Mouse (Mus musculus): Measurements from ENCODE around the gene Mrpl3.
"Not testable (repeated sequence)": the region's sequence is repeated elsewhere in the genome, so short reads cannot be mapped to it uniquely, and the experiment has no call there.

The Mrpl3 gene

GRCm38 (mm10) chr9:105053147-105053557, at the start of gene Mrpl3:
Gene Mrpl3, plus strand, starts transcription at chr9:105053239.
- DNase-seq (ENCODE audit: low spot score): peak; percentile 55

DNA sequence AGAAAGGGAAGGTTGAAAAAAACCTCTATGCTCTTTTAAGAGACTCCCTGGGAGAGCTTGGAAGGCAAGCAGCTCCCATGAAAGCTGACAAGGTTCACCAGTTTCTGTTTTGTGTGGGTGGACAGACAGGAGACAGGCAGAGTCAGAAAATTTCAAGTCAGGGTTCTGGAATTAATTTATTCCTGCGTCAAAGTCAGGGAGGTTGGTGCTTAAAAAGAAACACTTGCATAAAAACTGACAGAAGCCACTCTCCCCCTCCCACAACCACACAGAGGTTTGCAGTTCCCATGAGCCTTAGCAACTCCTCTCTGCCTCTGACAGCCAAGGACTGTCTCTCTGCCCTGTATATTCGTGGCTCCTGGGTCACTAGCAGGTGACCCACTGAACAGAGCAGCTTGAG, 42.3 kb upstream of the Mrpl3 start:
- no peak for DNase-seq (ENCODE audit: low spot score)

GRCm38 (mm10) chr9:105018186-105018585, 34.9 kb upstream of the Mrpl3 start:
- no peak for DNase-seq (ENCODE audit: low spot score)

DNA sequence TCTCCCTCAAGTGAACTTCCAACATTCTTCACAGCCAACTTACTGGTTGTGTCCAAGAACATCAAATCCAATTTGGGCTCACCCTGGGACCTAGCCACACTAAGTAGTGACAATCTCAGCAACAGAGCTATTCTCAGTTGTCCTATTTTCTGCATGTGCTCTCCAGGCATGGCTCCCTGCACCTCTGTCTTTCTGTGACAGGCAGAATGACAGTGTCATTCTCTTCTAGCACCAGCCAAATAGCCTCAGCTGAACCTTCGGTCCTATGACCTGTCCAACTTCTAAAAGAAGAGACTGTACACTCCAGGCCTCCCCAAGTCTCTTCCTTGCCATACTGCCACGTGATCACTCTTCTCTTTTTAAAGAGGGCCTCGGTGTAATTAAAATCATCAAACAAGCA, 24.7 kb upstream of the Mrpl3 start:
- no peak for DNase-seq (ENCODE audit: low spot score)

DNA sequence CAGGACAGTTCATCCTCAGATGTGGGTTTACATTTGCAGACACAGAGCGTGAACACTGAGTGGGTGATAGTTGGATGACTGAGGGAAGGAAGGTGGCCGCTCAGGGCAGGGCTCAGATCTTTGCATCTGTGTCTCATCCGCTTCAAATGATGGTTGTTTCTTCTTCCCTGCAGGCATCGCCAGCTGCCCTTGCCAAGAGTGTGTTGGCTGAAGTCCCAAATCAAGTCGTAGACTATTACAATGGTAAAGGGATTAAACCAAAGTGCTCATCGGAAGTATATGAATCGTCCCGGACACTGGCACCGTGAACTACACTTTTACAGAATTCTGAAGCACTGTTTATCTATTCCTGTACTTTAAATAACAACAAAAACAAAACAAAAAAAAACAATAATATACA, 20.5 kb upstream of the Mrpl3 start:
- no peak for DNase-seq (ENCODE audit: low spot score)

DNA sequence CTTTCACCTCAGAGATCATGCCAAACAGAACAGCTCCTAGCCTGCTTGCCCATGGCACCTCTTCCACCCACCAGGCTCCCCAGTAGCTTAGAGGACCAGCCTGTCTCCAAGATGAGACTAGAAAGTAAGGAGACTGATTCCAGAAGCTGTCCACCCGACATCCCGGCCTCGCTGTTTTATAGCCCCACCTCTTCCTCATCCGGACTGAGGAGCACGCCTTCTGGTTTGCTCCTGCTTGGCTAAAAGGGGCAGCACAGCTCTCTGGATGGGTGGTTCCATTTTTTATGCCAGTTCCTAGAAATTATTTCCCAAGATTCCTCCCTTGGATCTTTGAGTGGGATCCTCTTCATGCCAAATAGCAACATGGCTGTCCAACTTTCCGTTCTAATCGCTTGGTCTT, 19.4 kb upstream of the Mrpl3 start:
- DNase-seq (ENCODE audit: low spot score): no peak

GRCm38 (mm10) chr9:105037847-105038246, 15.2 kb upstream of the Mrpl3 start:
- no peak for DNase-seq (ENCODE audit: low spot score)

GRCm38 (mm10) chr9:105046014-105046413, 7.0 kb upstream of the Mrpl3 start:
- DNase-seq (ENCODE audit: low spot score): no peak

DNA sequence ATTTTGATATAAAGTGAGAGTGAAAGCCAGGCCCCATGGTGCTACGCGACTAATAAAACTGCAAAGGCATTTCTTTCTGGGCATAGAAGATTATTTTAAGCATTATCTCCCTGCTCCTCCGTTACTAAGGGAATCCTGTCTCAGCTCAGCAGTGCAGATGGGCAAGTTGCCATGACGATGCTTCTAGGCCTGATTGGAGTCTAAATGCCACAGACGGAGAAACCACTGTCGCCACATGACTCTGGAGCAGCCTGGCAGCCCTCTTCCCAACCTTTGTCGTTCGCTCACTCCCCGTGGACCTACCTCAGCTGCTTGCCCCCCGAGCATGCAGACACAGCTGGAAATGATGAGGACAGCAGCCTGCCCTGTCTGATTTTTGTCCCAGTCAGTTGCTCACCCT, 4.7 kb upstream of the Mrpl3 start:
- no peak for DNase-seq (ENCODE audit: low spot score)

- DNase-seq (ENCODE audit: low spot score): no peak
These were observed 3.4 kb upstream of the Mrpl3 start for GRCm38 (mm10) chr9:105049636-105050035.

DNA sequence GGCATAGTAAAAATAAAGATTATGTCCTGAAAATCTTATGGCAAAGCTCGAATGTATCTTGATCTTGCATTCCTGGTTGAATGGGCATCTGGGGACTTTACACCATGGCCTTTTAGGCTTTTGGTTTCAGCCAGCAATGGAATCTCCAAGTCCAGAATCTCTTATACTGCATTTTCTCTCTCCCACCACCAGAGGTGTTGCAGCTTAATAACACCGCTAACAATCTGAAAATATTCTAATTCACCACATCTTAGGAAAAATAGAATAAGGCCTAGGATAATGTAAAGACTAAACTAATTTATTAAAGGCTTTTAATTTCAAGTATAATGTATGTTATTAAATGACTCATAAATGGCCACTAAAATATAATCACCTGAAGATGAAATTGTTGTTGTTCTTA, 2.8 kb upstream of the Mrpl3 start:
- no peak for DNase-seq (ENCODE audit: low spot score)

DNA sequence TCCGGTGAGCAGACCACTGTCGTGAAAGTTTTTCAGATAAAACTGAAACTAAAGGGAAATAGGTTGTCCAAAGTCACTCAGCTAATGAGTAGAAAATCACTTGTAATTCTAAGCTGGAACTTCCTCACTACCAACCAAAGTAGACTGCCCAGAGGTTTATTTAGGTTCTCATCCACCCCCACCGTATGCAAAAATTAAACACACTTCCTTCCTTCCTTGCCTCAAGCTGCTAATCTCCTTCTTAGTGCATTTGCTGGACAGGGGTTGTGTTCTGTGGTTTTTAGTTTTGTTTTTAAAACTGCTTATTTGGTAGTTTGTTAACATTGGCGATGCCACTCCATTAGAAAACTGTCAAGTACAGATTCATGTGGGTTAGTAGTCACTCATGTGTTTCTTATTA, 773 bp downstream of the Mrpl3 start:
- no peak for DNase-seq (ENCODE audit: low spot score)

- DNase-seq (ENCODE audit: low spot score): no peak
These were observed 16.1 kb downstream of the Mrpl3 start for GRCm38 (mm10) chr9:105069106-105069505.

DNA sequence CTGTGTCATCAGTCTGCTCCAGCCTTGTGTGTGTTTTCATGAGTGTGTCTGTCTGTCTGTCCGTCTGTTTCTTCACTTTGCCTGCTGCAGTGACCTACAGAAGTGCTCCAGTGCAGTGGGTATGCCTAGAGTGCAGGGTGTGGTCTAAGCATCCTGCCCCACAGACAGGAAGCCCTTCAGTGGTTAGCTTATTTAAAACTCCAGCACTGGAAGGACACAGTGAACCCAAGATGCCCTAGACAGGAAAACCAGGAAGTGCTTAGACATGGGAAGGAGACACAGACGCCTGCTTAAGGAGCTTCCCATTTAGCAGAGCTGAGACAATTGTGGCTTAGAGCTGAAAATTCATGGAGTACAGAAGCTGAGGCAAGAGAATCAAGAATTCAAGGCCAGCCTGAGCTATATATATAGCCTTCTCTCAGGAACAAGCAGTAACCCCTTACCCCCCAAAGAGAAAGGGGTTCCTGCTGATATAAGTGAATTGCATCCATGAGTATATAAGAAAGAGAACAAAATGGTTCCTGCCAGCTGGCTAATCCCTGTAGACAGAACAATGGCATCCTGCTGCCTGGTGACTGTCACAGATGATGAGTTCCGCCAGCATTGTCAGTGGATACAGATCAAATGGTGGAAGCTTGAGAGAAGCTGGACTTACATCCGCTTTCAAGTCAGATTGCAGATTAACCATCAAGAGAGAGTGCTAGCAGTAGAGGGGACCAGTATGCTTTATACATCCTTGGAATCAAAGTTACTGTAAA, 20.1 kb downstream of the Mrpl3 start:
- no peak for DNase-seq (ENCODE audit: low spot score)

DNA sequence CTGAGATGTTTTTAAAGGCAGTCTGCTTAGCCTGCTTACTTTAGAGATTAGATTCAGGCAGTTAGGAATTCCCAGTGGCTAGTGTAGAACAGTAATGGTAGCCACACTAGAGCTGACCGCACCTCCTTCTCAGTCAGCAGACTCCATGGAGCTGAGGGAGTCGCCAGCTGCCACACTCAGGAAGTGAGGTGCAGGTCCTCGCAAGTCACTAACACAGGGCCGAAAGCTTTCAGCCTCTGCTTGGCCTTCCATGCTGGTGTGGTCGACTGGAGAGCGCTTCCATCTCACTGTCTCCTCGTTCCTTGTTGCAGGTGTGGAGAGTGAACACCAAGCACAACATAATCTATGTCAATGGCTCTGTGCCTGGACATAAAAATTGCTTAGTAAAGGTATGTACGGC, 21.8 kb downstream of the Mrpl3 start:
- no peak for DNase-seq (ENCODE audit: low spot score)

GRCm38 (mm10) chr9:105076756-105077424, 23.9 kb downstream of the Mrpl3 start:
- no peak for DNase-seq (ENCODE audit: low spot score)

DNA sequence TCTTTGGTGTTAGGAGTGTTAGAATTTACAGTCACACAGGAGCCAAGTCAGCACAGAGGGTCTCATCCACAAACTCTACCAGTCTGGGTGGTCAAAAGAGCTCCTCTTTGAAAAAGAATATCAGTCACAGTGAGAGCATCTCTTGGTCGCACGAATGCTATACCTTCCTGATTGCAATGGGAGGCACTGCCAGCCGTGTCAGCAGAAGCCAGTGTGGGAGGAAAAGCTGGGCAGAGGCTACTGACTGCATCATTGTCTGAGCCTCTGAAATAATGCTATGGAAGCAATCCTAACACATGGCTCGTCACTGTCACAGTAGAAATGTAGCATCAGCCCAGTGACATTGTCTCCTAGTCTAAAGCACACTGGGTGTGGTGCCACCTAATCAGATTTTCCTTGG, 25.4 kb downstream of the Mrpl3 start:
- no peak for DNase-seq (ENCODE audit: low spot score)

DNA sequence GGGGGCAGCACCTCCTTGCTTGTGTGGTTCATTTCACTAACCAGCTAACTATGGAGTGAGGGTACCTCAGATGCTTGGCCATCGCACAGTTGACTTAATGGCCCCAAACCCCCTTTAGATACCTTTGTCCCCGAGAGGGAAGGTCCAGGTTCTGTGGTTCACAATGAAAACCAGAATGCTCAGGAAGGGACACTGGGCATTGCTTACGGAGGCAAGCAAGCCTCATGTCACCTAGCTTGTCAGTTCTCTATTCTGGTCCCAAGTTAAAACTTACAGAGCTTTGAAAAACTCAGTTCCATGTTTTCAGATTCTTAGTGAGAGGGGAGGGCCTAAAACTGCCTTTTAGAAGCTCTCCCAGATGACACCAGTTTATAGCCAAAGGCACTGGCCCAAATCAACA, 27.2 kb downstream of the Mrpl3 start:
- DNase-seq (ENCODE audit: low spot score): no peak

DNA sequence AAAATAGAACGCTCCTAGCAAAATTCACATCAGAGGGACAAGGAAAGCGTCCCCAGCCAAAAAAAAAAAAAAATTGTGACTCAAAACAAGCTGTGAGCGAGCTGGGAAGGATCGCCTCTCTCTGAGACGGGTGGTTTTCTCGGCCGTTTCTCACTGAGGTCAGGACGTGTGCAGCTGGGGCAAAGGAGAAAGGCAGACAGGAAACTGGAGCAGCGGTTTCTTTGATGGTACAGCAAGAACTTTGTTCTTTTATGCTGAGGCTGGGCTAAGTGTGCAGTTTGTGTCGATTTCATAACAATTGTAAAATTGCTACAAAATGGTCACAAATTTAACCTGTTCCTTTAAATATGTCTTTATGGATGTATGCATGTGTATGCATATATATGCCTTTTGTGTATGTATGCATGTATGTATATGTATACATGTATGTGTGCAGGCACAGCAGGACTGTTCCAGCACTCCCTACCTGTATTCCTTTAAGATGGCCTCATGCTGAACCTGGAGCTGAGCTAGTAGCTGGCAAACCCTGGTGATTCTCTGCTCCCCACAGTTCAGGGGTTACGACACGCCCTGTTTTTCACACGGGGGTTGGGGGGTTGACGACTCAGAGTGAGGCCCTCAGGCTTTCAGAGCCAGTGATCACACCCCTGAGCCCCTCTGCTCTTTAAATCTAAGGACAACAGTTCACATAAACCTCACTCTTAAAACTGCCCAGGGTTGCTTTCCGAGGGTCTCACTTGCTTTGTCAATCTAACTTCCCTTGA, 48.0 kb downstream of the Mrpl3 start:
- DNase-seq (ENCODE audit: low spot score): no peak

DNA sequence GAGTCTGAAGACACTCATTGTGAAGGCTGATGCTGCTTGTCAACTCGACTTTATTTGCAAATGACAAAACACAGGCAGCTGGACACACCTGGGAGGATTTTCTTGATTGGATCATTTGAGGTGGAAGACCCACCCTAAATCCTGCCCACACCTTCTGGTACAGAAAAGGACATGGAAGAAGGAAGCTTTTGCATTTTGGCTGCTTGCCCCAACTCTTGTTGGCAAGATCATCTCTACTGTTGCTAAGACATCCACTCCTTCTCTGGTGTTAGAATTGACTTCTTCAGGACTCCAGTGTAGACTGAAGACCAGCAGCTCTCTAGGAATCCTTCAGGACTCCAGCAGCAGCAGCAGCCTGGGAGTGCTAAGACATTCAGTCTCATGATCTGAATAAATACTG, 48.9 kb downstream of the Mrpl3 start:
- no peak for DNase-seq (ENCODE audit: low spot score)

GRCm38 (mm10) chr9:105103893-105104292, 50.9 kb downstream of the Mrpl3 start:
- no peak for DNase-seq (ENCODE audit: low spot score)

- not testable (repeated sequence) for DNase-seq (ENCODE audit: low spot score)
These were observed 72.2 kb downstream of the Mrpl3 start for GRCm38 (mm10) chr9:105125206-105125605.
